Mouse (Mus musculus) hindbrain, embryonic 14.5 days (tissue): ENCODE results near the gene 4930568D16Rik. TPM values are rescaled to one million over a fixed set of nuclear protein-coding genes. Genes with fewer than 3 reads are reported as not detected.

ENCODE experiments used
- ATAC-seq: fragments of 200-750 bp; cut with Nextera tagmentation; 2 replicates; pipeline ENCODE4 v1.8.0; 2017; ENCODE audit warnings: moderate number of reproducible peaks, mild to moderate bottlenecking, moderate TSS enrichment, moderate library complexity; ENCODE audit not compliant: low FRiP score
- DNase-seq: peaks from one replicate; pipeline ENCODE4 v3.0.0-alpha.2; 2015; ENCODE audit warnings: low spot score
- H3K27ac ChIP-seq: fragments of 300-500 bp; sonication (generic); 2 replicates; pipeline ENCODE4 v1.5.1; 2014; ENCODE audit warnings: mild to moderate bottlenecking, moderate library complexity
- H3K27me3 ChIP-seq: fragments of 300-500 bp; sonication (generic); 2 replicates; pipeline ENCODE4 v1.6.1; 2014; ENCODE audit warnings: mild to moderate bottlenecking, low read length, mixed read lengths; ENCODE audit not compliant: control insufficient read depth, insufficient read depth
- H3K36me3 ChIP-seq: fragments of 300-500 bp; sonication (generic); replicated peaks from 2 replicates; pipeline ENCODE4 v1.6.1; 2014; ENCODE audit not compliant: control insufficient read depth, insufficient read depth
- H3K4me1 ChIP-seq: fragments of 300-500 bp; sonication (generic); replicated peaks from 2 replicates; pipeline ENCODE4 v1.6.1; 2014; ENCODE audit warnings: antibody characterized with exemption, low read length, mixed read lengths; ENCODE audit not compliant: control insufficient read depth, insufficient read depth
- H3K4me2 ChIP-seq: fragments of 300-500 bp; sonication (generic); replicated peaks from 2 replicates; pipeline ENCODE4 v1.6.1; 2014; ENCODE audit warnings: mild to moderate bottlenecking, moderate library complexity
- H3K4me3 ChIP-seq: fragments of 300-500 bp; sonication (generic); replicated peaks from 2 replicates; pipeline ENCODE4 v1.5.1; 2014; ENCODE audit warnings: mild to moderate bottlenecking, low read length
- H3K9ac ChIP-seq: fragments of 300-500 bp; sonication (generic); 2 replicates; pipeline ENCODE4 v1.6.1; 2014
- H3K9me3 ChIP-seq: fragments of 300-500 bp; sonication (generic); 2 replicates; pipeline ENCODE4 v1.6.1; 2016; ENCODE audit warnings: low read length; ENCODE audit not compliant: control insufficient read depth
- WGBS: fragments of 180-500 bp; shearing (Covaris S2); extraction: QIAGEN DNeasy Blood & Tissue Kit; methylation state at CpG from one replicate; pipeline ENCODE4 v1.1.7; 2014; 5-methylcytosine and 5-hydroxymethylcytosine counted together
- polyA plus RNA-seq: library from polyadenylated mRNA; unstranded; fragments of >200 nt; fragmentation: Nextera tagmentation; extraction: Ambion mirVana; gene quantifications from 2 replicates; pipeline ENCODE4 v1.2.1, GENCODE M21; 2014

The 4930568D16Rik gene
- not detected in 2 replicates for polyA plus RNA-seq

- Histone ChIP-seq H3K4me3 (no peak within 1 kb of the TSS), H3K27ac (no peak within 1 kb of the TSS), H3K36me3 (no peaks in the 10 kb centered on the region), H3K27me3 (no peaks in the 10 kb centered on the region), H3K9me3 (no peaks in the 10 kb centered on the region), H3K4me2 (no peak within 1 kb of the TSS), H3K4me1 (no peaks in the 10 kb centered on the region), H3K9ac (no peak within 1 kb of the TSS)
- WGBS = 92% methylated on average over 2 of the region's 2 CpGs
- DNase-seq = no peak
- no peak for ATAC-seq
These were observed at the start of gene 4930568D16Rik for GRCm38 (mm10) chr2:35367629-35368028. Gene 4930568D16Rik, minus strand, starts transcription at chr2:35367729.

- WGBS = 96% methylated on average over 1 of the region's 1 CpGs
- no peak for ATAC-seq
- 0 out of 2 replicates have a peak, but pooled peaks cover 7% of the 10 kb centered on the region for H3K9me3 ChIP-seq
These were observed 49.7 kb upstream of the 4930568D16Rik start for GRCm38 (mm10) chr2:35417231-35417630.

GRCm38 (mm10) chr2:35416473-35416872 is 48.9 kb upstream of the 4930568D16Rik start:
- H3K36me3 ChIP-seq = no peaks in the 10 kb centered on the region
- H3K9ac ChIP-seq = no peak overlapping the region
- no peaks in the 10 kb centered on the region for H3K4me1 ChIP-seq
- H3K27me3 ChIP-seq = no peaks in the 10 kb centered on the region
- DNase-seq (no peak), ATAC-seq (no peak)
- no peak overlapping the region for H3K4me3 ChIP-seq
- no peak overlapping the region for H3K4me2 ChIP-seq
- H3K27ac ChIP-seq = no peak overlapping the region
- WGBS = 84% methylated on average over 6 of the region's 6 CpGs
- 0 out of 2 replicates have a peak, but pooled peaks cover 7% of the 10 kb centered on the region for H3K9me3 ChIP-seq

More at GRCm38 (mm10) chr2:35417231-35417630, 49.7 kb upstream of the 4930568D16Rik start:
- no peak overlapping the region for H3K9ac ChIP-seq
- H3K36me3 ChIP-seq = no peaks in the 10 kb centered on the region
- H3K4me3 ChIP-seq = no peak overlapping the region
- H3K4me2 ChIP-seq = no peak overlapping the region
- H3K27ac ChIP-seq = no peak overlapping the region
- no peaks in the 10 kb centered on the region for H3K27me3 ChIP-seq
- DNase-seq = no peak
- no peaks in the 10 kb centered on the region for H3K4me1 ChIP-seq

GRCm38 (mm10) chr2:35412810-35413209 is 45.3 kb upstream of the 4930568D16Rik start:
- Histone ChIP-seq H3K9me3 (no peaks in the 10 kb centered on the region), H3K27me3 (no peaks in the 10 kb centered on the region), H3K4me2 (no peak overlapping the region), H3K27ac (no peak overlapping the region), H3K9ac (no peak overlapping the region), H3K36me3 (no peaks in the 10 kb centered on the region), H3K4me1 (no peaks in the 10 kb centered on the region), H3K4me3 (no peak overlapping the region)
- ATAC-seq = no peak
- no peak for DNase-seq
- WGBS = 97% methylated on average over 3 of the region's 3 CpGs

GRCm38 (mm10) chr2:35412246-35412645 is 44.7 kb upstream of the 4930568D16Rik start:
- WGBS = 88% methylated on average over 2 of the region's 2 CpGs

GRCm38 (mm10) chr2:35411640-35412190 is 44.2 kb upstream of the 4930568D16Rik start:
- no peak overlapping the region for H3K9ac ChIP-seq
- 79% methylated on average over 10 of the region's 10 CpGs for WGBS
- ATAC-seq (no peak), DNase-seq (no peak)
- H3K27me3 ChIP-seq = no peaks in the 10 kb centered on the region
- no peak overlapping the region for H3K4me3 ChIP-seq
- H3K9me3 ChIP-seq = no peaks in the 10 kb centered on the region
- no peak overlapping the region for H3K27ac ChIP-seq
- no peak overlapping the region for H3K4me2 ChIP-seq
- H3K36me3 ChIP-seq = no peaks in the 10 kb centered on the region
- H3K4me1 ChIP-seq = no peaks in the 10 kb centered on the region

More at GRCm38 (mm10) chr2:35412246-35412645, 44.7 kb upstream of the 4930568D16Rik start:
- H3K9me3 ChIP-seq = no peaks in the 10 kb centered on the region
- ATAC-seq (no peak), DNase-seq (no peak)
- no peaks in the 10 kb centered on the region for H3K36me3 ChIP-seq
- H3K4me3 ChIP-seq = no peak overlapping the region
- H3K27ac ChIP-seq = no peak overlapping the region
- no peak overlapping the region for H3K4me2 ChIP-seq
- no peaks in the 10 kb centered on the region for H3K27me3 ChIP-seq
- H3K4me1 ChIP-seq = no peaks in the 10 kb centered on the region
- H3K9ac ChIP-seq = no peak overlapping the region

- 93% methylated on average over 6 of the region's 6 CpGs for whole genome bisulfite sequencing
- no peak for ATAC-seq
These were observed 41.9 kb upstream of the 4930568D16Rik start for GRCm38 (mm10) chr2:35409466-35409865.

GRCm38 (mm10) chr2:35408409-35409110 is 41.0 kb upstream of the 4930568D16Rik start:
- no peak for ATAC-seq

More at GRCm38 (mm10) chr2:35409466-35409865, 41.9 kb upstream of the 4930568D16Rik start:
- no peak overlapping the region for H3K4me2 ChIP-seq
- H3K27ac ChIP-seq = no peak overlapping the region
- H3K36me3 ChIP-seq = no peaks in the 10 kb centered on the region
- DNase-seq = no peak
- H3K27me3 ChIP-seq = no peaks in the 10 kb centered on the region
- no peaks in the 10 kb centered on the region for H3K9me3 ChIP-seq
- H3K4me3 ChIP-seq = no peak overlapping the region
- H3K9ac ChIP-seq = no peak overlapping the region
- no peaks in the 10 kb centered on the region for H3K4me1 ChIP-seq

GRCm38 (mm10) chr2:35407878-35408277 is 40.3 kb upstream of the 4930568D16Rik start:
- Histone ChIP-seq H3K9ac (no peak overlapping the region), H3K27me3 (no peaks in the 10 kb centered on the region), H3K27ac (no peak overlapping the region), H3K36me3 (no peaks in the 10 kb centered on the region), H3K4me3 (no peak overlapping the region), H3K4me2 (no peak overlapping the region), H3K4me1 (no peaks in the 10 kb centered on the region), H3K9me3 (no peaks in the 10 kb centered on the region)
- WGBS = 88% methylated on average over 7 of the region's 7 CpGs
- DNase-seq (no peak), ATAC-seq (no peak)

More at GRCm38 (mm10) chr2:35408409-35409110, 41.0 kb upstream of the 4930568D16Rik start:
- 90% methylated on average over 5 of the region's 5 CpGs for WGBS
- H3K4me2 ChIP-seq = no peak overlapping the region
- no peaks in the 10 kb centered on the region for H3K36me3 ChIP-seq
- no peak overlapping the region for H3K27ac ChIP-seq
- H3K27me3 ChIP-seq = no peaks in the 10 kb centered on the region
- no peak for DNase-seq
- no peaks in the 10 kb centered on the region for H3K4me1 ChIP-seq
- H3K9me3 ChIP-seq = no peaks in the 10 kb centered on the region
- H3K9ac ChIP-seq = no peak overlapping the region
- no peak overlapping the region for H3K4me3 ChIP-seq
